Mouse (Mus musculus) naive thymus-derived CD4-positive, alpha-beta T cell, adult 2 months (primary cell): Measurements from ENCODE around the gene Col4a2.

Source experiments
- DNase-seq: peaks from one replicate; pipeline ENCODE4 v3.0.0-alpha.2; 2011; ENCODE audit warnings: low read depth

The Col4a2 gene

GRCm38 (mm10) chr8:11419232-11419631 lies 106.6 kb downstream of the Col4a2 start:
- DNase-seq: no peak

GRCm38 (mm10) chr8:11419645-11420044 lies 107.0 kb downstream of the Col4a2 start:
- DNase-seq: peak; percentile 73

- peak; percentile 62 for DNase-seq
Measured at GRCm38 (mm10) chr8:11421105-11421504, 108.5 kb downstream of the Col4a2 start.

GRCm38 (mm10) chr8:11421968-11422367 lies 109.4 kb downstream of the Col4a2 start:
- DNase-seq: no peak

- peak; percentile 15 for DNase-seq
Measured at GRCm38 (mm10) chr8:11423091-11423490, 110.5 kb downstream of the Col4a2 start.

GRCm38 (mm10) chr8:11430688-11431087 lies 118.1 kb downstream of the Col4a2 start:
- peak; percentile 37 for DNase-seq

- no peak for DNase-seq
Measured at GRCm38 (mm10) chr8:11437862-11438261, 125.3 kb downstream of the Col4a2 start.

GRCm38 (mm10) chr8:11441291-11441690 lies 128.7 kb downstream of the Col4a2 start:
- no peak for DNase-seq

- no peak for DNase-seq
Measured at GRCm38 (mm10) chr8:11443611-11444010, 131.0 kb downstream of the Col4a2 start.

GRCm38 (mm10) chr8:11444216-11444615 lies 131.6 kb downstream of the Col4a2 start:
- DNase-seq: no peak

GRCm38 (mm10) chr8:11445790-11446189 lies 133.2 kb downstream of the Col4a2 start:
- no peak for DNase-seq

- no peak for DNase-seq
Measured at GRCm38 (mm10) chr8:11447910-11448570, 135.4 kb downstream of the Col4a2 start.

GRCm38 (mm10) chr8:11450184-11451113 lies 137.8 kb downstream of the Col4a2 start:
- DNase-seq: peak; percentile 45

- DNase-seq: no peak
Measured at GRCm38 (mm10) chr8:11452152-11452551, 139.5 kb downstream of the Col4a2 start.

GRCm38 (mm10) chr8:11452559-11452958 lies 140.0 kb downstream of the Col4a2 start:
- DNase-seq: peak; percentile 30

GRCm38 (mm10) chr8:11452974-11453373 lies 140.4 kb downstream of the Col4a2 start:
- DNase-seq: no peak

GRCm38 (mm10) chr8:11454228-11454627 lies 141.6 kb downstream of the Col4a2 start:
- DNase-seq: no peak

GRCm38 (mm10) chr8:11457278-11457677 lies 144.7 kb downstream of the Col4a2 start:
- DNase-seq: no peak

GRCm38 (mm10) chr8:11457981-11458836 lies 145.6 kb downstream of the Col4a2 start:
- no peak for DNase-seq

GRCm38 (mm10) chr8:11459016-11459415 lies 146.4 kb downstream of the Col4a2 start:
- no peak for DNase-seq

GRCm38 (mm10) chr8:11460934-11461333 lies 148.3 kb downstream of the Col4a2 start:
- no peak for DNase-seq

- no peak for DNase-seq
Measured at GRCm38 (mm10) chr8:11461847-11462246, 149.2 kb downstream of the Col4a2 start.
